Mouse (Mus musculus): ENCODE results near the gene Herpud2. TPM values are rescaled to one million over a fixed set of nuclear protein-coding genes. Genes with fewer than 3 reads are reported as not detected.

The Herpud2 gene
- polyA plus RNA-seq (2021): 38.8 TPM

GRCm38 (mm10) chr9:25151611-25152241 lies at the start of gene Herpud2:
Herpud2 (minus strand) TSS chr9:25151820.
- POLR2A ChIA-PET: interaction anchor here (1.2 to 1.4 kb wide), 2 partner anchors 100 kb away, joined by 3 to 6 read pairs; partner anchors contain the start of gene Sept7
- no peaks in the 10 kb centered on the region for H3K27me3 ChIP-seq
- CTCF ChIA-PET: interaction anchor here (0.8 to 3.8 kb wide), 3 partner anchors 17 to 441 kb away, joined by 3 to 17 read pairs (median 13); no protein-coding TSS in a partner anchor
- peak; percentile 49 for TF ChIP-seq CTCF (IDR thresholded peaks at IDR 0.05)
- DNase-seq (ENCODE audit: low read depth, low spot score) (peak; percentile 93), ATAC-seq (peak; percentile 92)
- in situ Hi-C loops (cut with MboI; ENCODE audit: low pct_unique_long_range_greater_than_20kb): loop anchor here (25.0 kb wide), 1 partner anchor 336 kb away; the partner anchor contains the start of gene Eepd1

GRCm38 (mm10) chr9:25200987-25201386 lies 49.4 kb upstream of the Herpud2 start:
- DNase-seq (ENCODE audit: low read depth, low spot score) (no peak), ATAC-seq (no peak)
- CTCF ChIA-PET: no interaction called here

DNA sequence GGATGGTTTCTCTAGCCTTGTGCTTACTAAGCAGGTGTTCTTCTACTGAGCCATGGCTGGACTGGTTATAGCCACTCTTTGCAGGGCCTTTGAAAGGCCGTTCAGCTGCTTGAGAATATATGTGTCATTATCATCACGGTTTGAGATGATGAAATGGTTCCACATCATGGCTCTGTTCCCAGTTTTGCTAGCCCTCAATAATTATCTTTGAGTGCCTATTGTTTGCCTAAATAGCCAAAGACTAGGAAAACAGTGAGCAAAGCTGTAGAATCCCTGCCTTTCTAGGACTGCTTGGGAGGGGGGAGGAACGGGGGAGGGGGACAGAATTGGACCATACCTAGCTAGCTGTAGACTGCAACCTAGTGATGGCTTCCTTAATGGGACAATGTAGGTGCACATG lies 48.5 kb upstream of the Herpud2 start:
- in situ Hi-C loops (cut with MboI; ENCODE audit: low pct_unique_long_range_greater_than_20kb): no loop called here
- no peak for DNase-seq (ENCODE audit: low read depth, low spot score)
- no peak for ATAC-seq
- no peaks in the 10 kb centered on the region for H3K27me3 ChIP-seq
- POLR2A ChIA-PET: no interaction called here
- no peak for TF ChIP-seq CTCF (IDR thresholded peaks at IDR 0.05)
- CTCF ChIA-PET: interaction anchor here (0.7 to 1.5 kb wide), 3 partner anchors 8 to 11 kb away, joined by 3 read pairs; no protein-coding TSS in a partner anchor

More at GRCm38 (mm10) chr9:25200987-25201386, 49.4 kb upstream of the Herpud2 start:
- no peak for TF ChIP-seq CTCF (IDR thresholded peaks at IDR 0.05)
- POLR2A ChIA-PET: no interaction called here
- in situ Hi-C loops (cut with MboI; ENCODE audit: low pct_unique_long_range_greater_than_20kb): no loop called here
- H3K27me3 ChIP-seq: no peaks in the 10 kb centered on the region

DNA sequence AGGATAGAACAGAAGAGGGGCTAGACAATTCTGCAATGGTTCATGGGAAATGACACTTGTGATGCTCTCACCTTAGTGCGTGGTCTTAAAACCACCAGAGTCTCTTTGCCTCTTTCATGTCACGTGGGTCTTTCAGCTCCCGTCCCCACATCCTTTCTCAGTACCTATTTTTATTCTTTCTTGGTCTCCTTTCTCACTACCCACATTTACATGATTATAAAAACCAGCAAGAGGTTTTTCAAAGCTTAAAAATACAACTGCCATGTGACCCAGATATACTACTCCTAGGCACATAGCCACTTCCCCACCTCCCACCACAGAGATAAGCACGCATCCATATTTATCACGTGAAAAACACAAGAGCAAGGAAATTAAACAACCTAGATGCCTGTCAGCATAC lies 45.1 kb upstream of the Herpud2 start:
- no peaks in the 10 kb centered on the region for H3K27me3 ChIP-seq
- POLR2A ChIA-PET: no interaction called here
- CTCF ChIA-PET: no interaction called here
- no peak for DNase-seq (ENCODE audit: low read depth, low spot score)
- no peak for ATAC-seq
- in situ Hi-C loops (cut with MboI; ENCODE audit: low pct_unique_long_range_greater_than_20kb): no loop called here
- no peak for TF ChIP-seq CTCF (IDR thresholded peaks at IDR 0.05)

GRCm38 (mm10) chr9:25191612-25192011 lies 40.0 kb upstream of the Herpud2 start:
- CTCF ChIA-PET: interaction anchor here (0.7 to 1.5 kb wide), 3 partner anchors 9 to 15 kb away, joined by 3 read pairs; no protein-coding TSS in a partner anchor
- DNase-seq (ENCODE audit: low read depth, low spot score) (no peak), ATAC-seq (no peak)
- no peak for TF ChIP-seq CTCF (IDR thresholded peaks at IDR 0.05)
- no peaks in the 10 kb centered on the region for H3K27me3 ChIP-seq
- in situ Hi-C loops (cut with MboI; ENCODE audit: low pct_unique_long_range_greater_than_20kb): no loop called here
- POLR2A ChIA-PET: interaction anchor here (1.4 kb wide), 1 partner anchor 16 kb away, joined by 4 read pairs; no protein-coding TSS in a partner anchor

GRCm38 (mm10) chr9:25186501-25186900 lies 34.9 kb upstream of the Herpud2 start:
- no peak for ATAC-seq
- ChIA-PET POLR2A (no interaction called here), CTCF (interaction anchor here (1.0 kb wide), 1 partner anchor 17 kb away, joined by 3 read pairs; no protein-coding TSS in a partner anchor)
- DNase-seq (ENCODE audit: low read depth, low spot score): no peak
- no peak for TF ChIP-seq CTCF (IDR thresholded peaks at IDR 0.05)
- no peaks in the 10 kb centered on the region for H3K27me3 ChIP-seq
- in situ Hi-C loops (cut with MboI; ENCODE audit: low pct_unique_long_range_greater_than_20kb): no loop called here

DNA sequence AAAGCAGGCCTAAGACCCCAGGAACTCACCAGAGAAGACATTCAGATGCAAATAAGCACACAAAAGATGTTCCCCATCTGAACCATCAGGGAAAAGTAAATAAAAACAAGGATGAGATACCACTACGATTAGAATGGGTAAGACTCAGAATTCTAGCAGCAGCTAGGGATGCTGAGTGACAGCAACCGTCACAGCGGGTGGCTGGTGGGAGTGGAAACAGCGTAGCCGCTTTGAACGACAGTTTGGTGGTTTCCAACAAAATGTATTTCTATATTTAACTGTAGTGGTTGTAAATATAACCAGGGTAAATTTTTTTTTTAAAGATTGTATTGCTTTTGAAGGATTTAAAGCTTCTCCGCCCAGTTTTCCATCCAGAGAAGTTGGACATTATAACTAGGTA lies 34.2 kb upstream of the Herpud2 start:
- POLR2A ChIA-PET: no interaction called here
- no peak for DNase-seq (ENCODE audit: low read depth, low spot score)
- no peaks in the 10 kb centered on the region for H3K27me3 ChIP-seq
- CTCF ChIA-PET: interaction anchor here (1.0 to 1.5 kb wide), 2 partner anchors 11 to 16 kb away, joined by 3 to 6 read pairs; no protein-coding TSS in a partner anchor
- ATAC-seq: no peak
- TF ChIP-seq CTCF (IDR thresholded peaks at IDR 0.05): no peak
- in situ Hi-C loops (cut with MboI; ENCODE audit: low pct_unique_long_range_greater_than_20kb): no loop called here

DNA sequence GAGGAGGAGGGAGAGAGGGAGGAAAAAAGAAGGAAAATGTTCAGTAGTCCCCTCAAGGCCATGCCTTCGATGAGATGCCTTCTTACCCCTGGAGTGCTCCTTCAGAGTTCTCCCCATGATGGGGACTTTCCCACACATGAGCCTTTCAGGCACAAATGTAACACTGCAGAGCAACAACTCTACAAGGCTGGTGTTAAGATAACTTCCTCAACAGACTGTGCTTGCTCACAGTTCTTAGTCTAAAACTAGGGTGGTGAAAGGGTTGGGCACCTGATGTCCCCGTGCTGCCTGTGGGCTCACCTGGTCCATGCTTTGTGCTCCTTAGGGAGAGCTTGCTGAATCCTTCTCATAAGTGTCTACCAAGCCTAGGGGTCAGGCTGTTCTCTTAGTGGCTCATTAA lies 33.0 kb upstream of the Herpud2 start:
- CTCF ChIA-PET: interaction anchor here (1.1 to 1.5 kb wide), 2 partner anchors 9 to 35 kb away, joined by 3 to 6 read pairs; no protein-coding TSS in a partner anchor
- no peaks in the 10 kb centered on the region for H3K27me3 ChIP-seq

DNA sequence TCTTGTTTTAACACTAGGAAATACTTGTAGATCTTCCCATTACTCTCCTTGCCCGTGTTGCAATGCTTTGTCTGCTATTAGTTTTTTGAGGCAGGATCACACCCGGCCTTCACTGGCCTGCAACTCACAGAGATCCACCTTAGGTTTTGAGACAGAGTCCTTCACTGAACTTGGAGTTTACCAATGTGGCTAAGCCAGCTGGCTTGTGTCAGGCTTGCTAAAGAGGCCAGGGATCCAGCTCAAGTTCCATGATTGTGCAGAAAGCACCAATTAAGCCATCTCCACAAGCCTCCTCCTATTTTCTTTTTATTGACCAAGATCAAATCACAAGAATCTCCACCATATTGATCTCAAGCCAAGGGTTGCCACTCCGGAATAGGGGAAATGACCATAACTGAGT lies 26.4 kb upstream of the Herpud2 start:
- ChIA-PET POLR2A (no interaction called here), CTCF (interaction anchor here (1.1 to 1.2 kb wide), 2 partner anchors 8 to 10 kb away, joined by 3 to 5 read pairs; no protein-coding TSS in a partner anchor)
- DNase-seq (ENCODE audit: low read depth, low spot score) (no peak), ATAC-seq (no peak)
- in situ Hi-C loops (cut with MboI; ENCODE audit: low pct_unique_long_range_greater_than_20kb): loop anchor here (10.0 kb wide), 1 partner anchor 1597 kb away; no protein-coding TSS in a partner anchor
- no peak for TF ChIP-seq CTCF (IDR thresholded peaks at IDR 0.05)
- H3K27me3 ChIP-seq: no peaks in the 10 kb centered on the region

More for the DNA sequence above, 33.0 kb upstream of the Herpud2 start:
- DNase-seq (ENCODE audit: low read depth, low spot score): no peak
- POLR2A ChIA-PET: no interaction called here
- ATAC-seq: no peak
- in situ Hi-C loops (cut with MboI; ENCODE audit: low pct_unique_long_range_greater_than_20kb): no loop called here
- no peak for TF ChIP-seq CTCF (IDR thresholded peaks at IDR 0.05)

- H3K27me3 ChIP-seq: no peaks in the 10 kb centered on the region
- ChIA-PET CTCF (interaction anchor here (0.8 to 1.3 kb wide), 4 partner anchors 9 to 135 kb away, joined by 3 to 5 read pairs (median 3); no protein-coding TSS in a partner anchor), POLR2A (no interaction called here)
- no peak for TF ChIP-seq CTCF (IDR thresholded peaks at IDR 0.05)
- DNase-seq (ENCODE audit: low read depth, low spot score) (no peak), ATAC-seq (no peak)
- in situ Hi-C loops (cut with MboI; ENCODE audit: low pct_unique_long_range_greater_than_20kb): loop anchor here (10.0 kb wide), 1 partner anchor 1598 kb away; no protein-coding TSS in a partner anchor
These were observed 25.6 kb upstream of the Herpud2 start for GRCm38 (mm10) chr9:25177201-25177600.

- TF ChIP-seq CTCF (IDR thresholded peaks at IDR 0.05): no peak
- H3K27me3 ChIP-seq: no peaks in the 10 kb centered on the region
- ChIA-PET CTCF (interaction anchor here (0.8 to 2.5 kb wide), 6 partner anchors 9 to 135 kb away, joined by 3 to 6 read pairs (median 3); no protein-coding TSS in a partner anchor), POLR2A (no interaction called here)
- DNase-seq (ENCODE audit: low read depth, low spot score) (no peak), ATAC-seq (peak; percentile 94)
- in situ Hi-C loops (cut with MboI; ENCODE audit: low pct_unique_long_range_greater_than_20kb): loop anchor here (10.0 kb wide), 1 partner anchor 1598 kb away; no protein-coding TSS in a partner anchor
These were observed 24.9 kb upstream of the Herpud2 start for GRCm38 (mm10) chr9:25176562-25176961.

Measured in Patski (cell line).